Mouse (Mus musculus): Measurements from ENCODE around the gene Gpr85. TPM values are rescaled to one million over a fixed set of nuclear protein-coding genes. Genes with fewer than 3 reads are reported as not detected.

Gpr85 gene
- polyA plus RNA-seq, 1 experiment from 2014 or later: 13.3 TPM

GRCm38 (mm10) chr6:13835720-13836665 lies 3.7 kb downstream of the Gpr85 start:
- ATAC-seq (replicated peaks; ENCODE audit: low FRiP score): no peak

GRCm38 (mm10) chr6:13832770-13833169 lies 7.0 kb downstream of the Gpr85 start:
- ATAC-seq (replicated peaks; ENCODE audit: low FRiP score) (no peak), DNase-seq (ENCODE audit: low spot score) (no peak)
- no peak overlapping the region for H3K9ac ChIP-seq (ENCODE audit: low read length)
- 63% methylated on average over 2 of the region's 2 CpGs for WGBS
- H3K4me2 ChIP-seq (ENCODE audit: low read depth, low read length, severe bottlenecking): no peak overlapping the region
- no peak overlapping the region for H3K27ac ChIP-seq (ENCODE audit: low read depth, low read length)
- no peaks in the 10 kb centered on the region for H3K36me3 ChIP-seq (ENCODE audit: control insufficient read depth, insufficient read depth, low read length)
- H3K9me3 ChIP-seq (ENCODE audit: control insufficient read depth, low read length): no peaks in the 10 kb centered on the region
- H3K27me3 ChIP-seq (ENCODE audit: control insufficient read depth, insufficient read depth, low read length): no peaks in the 10 kb centered on the region
- H3K4me3 ChIP-seq (ENCODE audit: low read depth, low read length): no peak overlapping the region
- no peaks in the 10 kb centered on the region for H3K4me1 ChIP-seq (replicated peaks; ENCODE audit: control insufficient read depth, insufficient read depth, low read length)

More at GRCm38 (mm10) chr6:13835720-13836665, 3.7 kb downstream of the Gpr85 start:
- Histone ChIP-seq H3K27me3 (ENCODE audit: control insufficient read depth, insufficient read depth, low read length) (no peaks in the 10 kb centered on the region), H3K4me1 (replicated peaks; ENCODE audit: control insufficient read depth, insufficient read depth, low read length) (no peaks in the 10 kb centered on the region), H3K4me2 (ENCODE audit: low read depth, low read length, severe bottlenecking) (peak overlapping the region; percentile 19; the same call in 1 of the 2 replicates), H3K27ac (ENCODE audit: low read depth, low read length) (no peak overlapping the region), H3K9me3 (ENCODE audit: control insufficient read depth, low read length) (no peaks in the 10 kb centered on the region), H3K4me3 (ENCODE audit: low read depth, low read length) (no peak overlapping the region), H3K9ac (ENCODE audit: low read length) (0 out of 2 replicates have a peak overlapping the region, but pooled peaks have one; percentile 14), H3K36me3 (ENCODE audit: control insufficient read depth, insufficient read depth, low read length) (no peaks in the 10 kb centered on the region)
- WGBS: 46% methylated on average over 17 of the region's 17 CpGs
- DNase-seq (ENCODE audit: low spot score): no peak

- WGBS: 72% methylated on average over 1 of the region's 1 CpGs
- Histone ChIP-seq H3K36me3 (ENCODE audit: control insufficient read depth, insufficient read depth, low read length) (no peaks in the 10 kb centered on the region), H3K27ac (ENCODE audit: low read depth, low read length) (no peak overlapping the region), H3K4me2 (ENCODE audit: low read depth, low read length, severe bottlenecking) (no peak overlapping the region), H3K4me1 (replicated peaks; ENCODE audit: control insufficient read depth, insufficient read depth, low read length) (no peaks in the 10 kb centered on the region), H3K4me3 (ENCODE audit: low read depth, low read length) (no peak overlapping the region), H3K9me3 (ENCODE audit: control insufficient read depth, low read length) (no peaks in the 10 kb centered on the region), H3K27me3 (ENCODE audit: control insufficient read depth, insufficient read depth, low read length) (no peaks in the 10 kb centered on the region), H3K9ac (ENCODE audit: low read length) (no peak overlapping the region)
- ATAC-seq (replicated peaks; ENCODE audit: low FRiP score): no peak
- DNase-seq (ENCODE audit: low spot score): no peak
These were observed 10.9 kb downstream of the Gpr85 start for GRCm38 (mm10) chr6:13828877-13829276.

- Histone ChIP-seq H3K9ac (ENCODE audit: low read length) (no peak overlapping the region), H3K4me2 (ENCODE audit: low read depth, low read length, severe bottlenecking) (no peak overlapping the region), H3K4me3 (ENCODE audit: low read depth, low read length) (no peak overlapping the region), H3K36me3 (ENCODE audit: control insufficient read depth, insufficient read depth, low read length) (no peaks in the 10 kb centered on the region), H3K27me3 (ENCODE audit: control insufficient read depth, insufficient read depth, low read length) (no peaks in the 10 kb centered on the region), H3K9me3 (ENCODE audit: control insufficient read depth, low read length) (no peaks in the 10 kb centered on the region), H3K27ac (ENCODE audit: low read depth, low read length) (no peak overlapping the region), H3K4me1 (replicated peaks; ENCODE audit: control insufficient read depth, insufficient read depth, low read length) (no peaks in the 10 kb centered on the region)
- DNase-seq (ENCODE audit: low spot score) (no peak), ATAC-seq (replicated peaks; ENCODE audit: low FRiP score) (no peak)
These were observed 23.1 kb downstream of the Gpr85 start for GRCm38 (mm10) chr6:13816661-13817060.

GRCm38 (mm10) chr6:13812157-13812556 lies 27.6 kb downstream of the Gpr85 start:
- no peak overlapping the region for H3K27ac ChIP-seq (ENCODE audit: low read depth, low read length)
- no peaks in the 10 kb centered on the region for H3K9me3 ChIP-seq (ENCODE audit: control insufficient read depth, low read length)
- ATAC-seq (replicated peaks; ENCODE audit: low FRiP score) (no peak), DNase-seq (ENCODE audit: low spot score) (no peak)
- no peaks in the 10 kb centered on the region for H3K36me3 ChIP-seq (ENCODE audit: control insufficient read depth, insufficient read depth, low read length)
- H3K4me1 ChIP-seq (replicated peaks; ENCODE audit: control insufficient read depth, insufficient read depth, low read length): no peaks in the 10 kb centered on the region
- H3K27me3 ChIP-seq (ENCODE audit: control insufficient read depth, insufficient read depth, low read length): no peaks in the 10 kb centered on the region
- no peak overlapping the region for H3K4me3 ChIP-seq (ENCODE audit: low read depth, low read length)
- WGBS: 91% methylated on average over 4 of the region's 4 CpGs
- H3K9ac ChIP-seq (ENCODE audit: low read length): no peak overlapping the region
- H3K4me2 ChIP-seq (ENCODE audit: low read depth, low read length, severe bottlenecking): no peak overlapping the region

- DNase-seq (ENCODE audit: low spot score) (no peak), ATAC-seq (replicated peaks; ENCODE audit: low FRiP score) (no peak)
- no peaks in the 10 kb centered on the region for H3K36me3 ChIP-seq (ENCODE audit: control insufficient read depth, insufficient read depth, low read length)
- H3K27me3 ChIP-seq (ENCODE audit: control insufficient read depth, insufficient read depth, low read length): no peaks in the 10 kb centered on the region
- H3K4me1 ChIP-seq (replicated peaks; ENCODE audit: control insufficient read depth, insufficient read depth, low read length): no peaks in the 10 kb centered on the region
- H3K4me2 ChIP-seq (ENCODE audit: low read depth, low read length, severe bottlenecking): no peak overlapping the region
- no peak overlapping the region for H3K9ac ChIP-seq (ENCODE audit: low read length)
- WGBS: 75% methylated on average over 7 of the region's 7 CpGs
- no peaks in the 10 kb centered on the region for H3K9me3 ChIP-seq (ENCODE audit: control insufficient read depth, low read length)
- H3K4me3 ChIP-seq (ENCODE audit: low read depth, low read length): no peak overlapping the region
- no peak overlapping the region for H3K27ac ChIP-seq (ENCODE audit: low read depth, low read length)
These were observed 39.7 kb downstream of the Gpr85 start for GRCm38 (mm10) chr6:13800071-13800470.

GRCm38 (mm10) chr6:13797389-13797788 lies 42.4 kb downstream of the Gpr85 start:
- DNase-seq (ENCODE audit: low spot score) (no peak), ATAC-seq (replicated peaks; ENCODE audit: low FRiP score) (no peak)
- no peaks in the 10 kb centered on the region for H3K36me3 ChIP-seq (ENCODE audit: control insufficient read depth, insufficient read depth, low read length)
- H3K27ac ChIP-seq (ENCODE audit: low read depth, low read length): no peak overlapping the region
- no peaks in the 10 kb centered on the region for H3K27me3 ChIP-seq (ENCODE audit: control insufficient read depth, insufficient read depth, low read length)
- H3K4me2 ChIP-seq (ENCODE audit: low read depth, low read length, severe bottlenecking): no peak overlapping the region
- no peak overlapping the region for H3K4me3 ChIP-seq (ENCODE audit: low read depth, low read length)
- H3K4me1 ChIP-seq (replicated peaks; ENCODE audit: control insufficient read depth, insufficient read depth, low read length): no peaks in the 10 kb centered on the region
- H3K9ac ChIP-seq (ENCODE audit: low read length): no peak overlapping the region
- H3K9me3 ChIP-seq (ENCODE audit: control insufficient read depth, low read length): no peaks in the 10 kb centered on the region
